Mouse (Mus musculus): ENCODE data around the gene Taf4. TPM values are rescaled to one million over a fixed set of nuclear protein-coding genes. Genes with fewer than 3 reads are reported as not detected.

Gene Taf4
- polyA plus RNA-seq (2012; rRNA removed) = 8.3 and 8.6 TPM in 2 replicates

- WGBS = under 1% methylated on average over 69 of the region's 84 CpGs
- DNase-seq (ENCODE audit: low read depth, low spot score) = no peak
Measured at GRCm38 (mm10) chr2:179976628-179977343, at the start of gene Taf4. Taf4 (minus strand) TSS chr2:179976646.

GRCm38 (mm10) chr2:180025861-180026200 lies 49.4 kb upstream of the Taf4 start:
- 58% methylated on average over 6 of the region's 6 CpGs for WGBS
- DNase-seq (ENCODE audit: low read depth, low spot score) = no peak

DNA sequence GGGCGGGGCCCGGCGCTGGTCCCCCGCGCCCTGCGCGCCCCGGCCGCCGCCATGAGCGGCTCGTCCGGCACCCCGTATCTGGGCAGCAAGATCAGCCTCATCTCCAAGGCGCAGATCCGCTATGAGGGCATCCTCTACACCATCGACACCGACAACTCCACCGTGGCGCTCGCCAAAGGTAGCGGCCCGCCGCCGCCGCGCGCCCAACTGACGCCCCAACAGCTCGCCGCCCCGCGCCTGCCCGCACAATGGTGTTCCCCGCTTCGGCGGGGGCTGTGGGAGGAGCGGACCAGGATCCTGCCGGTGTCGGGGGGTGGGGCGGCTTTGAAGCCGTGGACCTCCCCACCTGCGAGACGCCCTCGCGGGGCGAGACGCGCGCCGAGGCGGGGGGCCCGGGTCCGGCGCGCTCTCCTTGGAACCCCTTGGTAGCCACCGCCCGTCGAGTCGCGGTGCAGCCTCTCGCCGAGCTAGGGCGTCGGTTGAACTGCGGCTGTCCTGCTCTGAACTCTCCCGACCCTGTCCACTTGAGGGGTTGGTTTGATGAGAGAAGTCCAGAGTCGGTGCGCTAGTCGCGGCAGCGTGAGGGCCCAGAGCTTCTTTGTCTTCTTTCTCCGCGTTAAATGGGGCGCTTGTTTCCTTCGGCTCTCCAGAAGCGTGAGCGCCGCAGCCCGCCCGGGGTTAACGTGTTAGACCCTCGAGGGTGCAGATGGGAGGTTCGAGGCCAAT lies 48.9 kb upstream of the Taf4 start:
- no peak for DNase-seq (ENCODE audit: low read depth, low spot score)
- under 1% methylated on average over 84 of the region's 84 CpGs for WGBS

DNA sequence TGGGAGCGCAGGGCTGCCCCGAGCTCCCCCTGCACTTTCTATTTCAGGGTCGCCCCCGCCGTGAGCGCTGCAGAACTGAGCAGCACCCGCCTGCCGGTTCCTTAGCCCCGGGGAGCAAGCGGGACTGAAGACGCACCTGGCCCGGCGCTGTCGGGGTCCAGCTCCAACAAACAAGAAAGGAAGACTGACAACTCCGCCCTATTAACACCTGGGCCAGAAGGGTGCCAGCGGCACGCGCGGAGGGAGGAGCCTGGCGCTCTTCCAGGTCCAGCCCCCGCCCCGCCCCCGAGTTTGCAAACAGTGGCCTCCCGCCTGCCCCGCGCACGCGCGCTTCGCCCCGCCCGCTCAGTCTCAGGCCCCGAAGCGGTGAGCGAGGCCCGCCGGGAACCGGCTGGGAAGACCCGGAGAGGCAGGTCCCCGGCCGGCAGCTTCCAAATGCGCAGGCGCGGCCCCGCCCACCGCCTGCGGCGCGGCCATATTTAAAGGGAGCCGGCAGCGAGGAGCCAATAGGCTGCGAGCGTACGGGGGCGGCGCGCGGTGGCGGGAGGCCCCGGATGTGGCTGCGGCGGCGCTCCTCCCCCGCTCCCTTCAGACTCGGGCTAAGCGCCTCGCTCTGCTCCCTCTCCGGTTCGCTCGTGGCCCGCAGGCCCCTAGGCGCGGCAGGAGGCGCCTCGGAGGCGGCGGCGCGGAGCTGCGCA lies 48.1 kb upstream of the Taf4 start, which contains the start of gene Lsm14b:
Gene Lsm14b, plus strand, starts transcription at position 587 of the 698 bp plus-strand sequence.
- under 1% methylated on average over 70 of the region's 80 CpGs for WGBS
- DNase-seq (ENCODE audit: low read depth, low spot score) = peak; percentile 85

- no peak for DNase-seq (ENCODE audit: low read depth, low spot score)
- WGBS = 54% methylated on average over 6 of the region's 6 CpGs
Measured at GRCm38 (mm10) chr2:180022751-180023150, 46.3 kb upstream of the Taf4 start.

- no peak for DNase-seq (ENCODE audit: low read depth, low spot score)
- WGBS = 67% methylated on average over 8 of the region's 8 CpGs
Measured at GRCm38 (mm10) chr2:180020919-180021318, 44.5 kb upstream of the Taf4 start.

GRCm38 (mm10) chr2:180020091-180020661 lies 43.7 kb upstream of the Taf4 start:
- no peak for DNase-seq (ENCODE audit: low read depth, low spot score)
- 34% methylated on average over 7 of the region's 7 CpGs for WGBS

- DNase-seq (ENCODE audit: low read depth, low spot score) = no peak
- 28% methylated on average over 9 of the region's 9 CpGs for WGBS
Measured at GRCm38 (mm10) chr2:180018573-180018972, 42.1 kb upstream of the Taf4 start.

DNA sequence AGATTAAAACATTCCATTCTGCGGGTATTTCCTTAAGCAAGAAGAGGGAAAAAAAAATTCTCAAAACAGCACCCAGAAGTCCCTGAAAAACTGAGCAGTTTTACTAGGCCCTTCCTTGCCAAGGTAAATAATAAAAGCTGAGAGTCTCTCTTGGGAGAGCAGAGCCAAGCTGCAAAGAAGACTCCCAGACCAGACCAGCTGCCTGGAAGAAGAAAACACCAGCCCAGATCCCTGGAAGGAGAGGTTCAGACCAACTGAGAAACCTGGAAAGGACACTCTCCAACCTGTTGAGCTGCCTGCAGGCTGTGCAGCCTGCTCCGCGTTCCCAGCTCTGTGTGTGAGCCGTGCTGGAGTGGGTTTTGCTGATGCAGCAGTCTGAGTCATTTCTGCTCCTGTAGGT lies 41.2 kb upstream of the Taf4 start:
- no peak for DNase-seq (ENCODE audit: low read depth, low spot score)
- WGBS = 20% methylated on average over 4 of the region's 4 CpGs

GRCm38 (mm10) chr2:180013686-180014085 lies 37.2 kb upstream of the Taf4 start:
- WGBS = 96% methylated on average over 7 of the region's 7 CpGs
- DNase-seq (ENCODE audit: low read depth, low spot score) = no peak

DNA sequence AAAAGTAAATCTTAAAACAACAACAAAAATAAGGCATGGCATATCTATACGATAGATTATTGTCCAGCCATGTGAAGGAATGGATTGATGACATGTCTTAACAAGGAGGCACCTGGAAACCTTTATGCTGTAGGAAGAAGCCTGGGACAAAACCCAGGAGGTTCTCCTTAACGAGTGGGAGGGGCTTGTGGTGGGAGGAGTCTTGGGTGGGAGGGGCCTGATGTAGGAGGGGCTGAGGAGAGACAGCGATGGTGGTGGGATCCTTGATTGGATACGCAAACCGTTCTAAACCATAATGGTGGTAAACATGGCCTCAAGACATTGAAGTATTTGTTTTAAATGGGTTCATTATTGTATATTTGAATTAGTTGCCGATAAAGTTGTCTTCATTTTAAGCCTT lies 34.9 kb upstream of the Taf4 start:
- DNase-seq (ENCODE audit: low read depth, low spot score) = no peak
- WGBS = 85% methylated on average over 6 of the region's 6 CpGs

- no peak for DNase-seq (ENCODE audit: low read depth, low spot score)
Measured at GRCm38 (mm10) chr2:180010686-180011085, 34.2 kb upstream of the Taf4 start.

GRCm38 (mm10) chr2:180006352-180007017 lies 30.0 kb upstream of the Taf4 start:
- 22% methylated on average over 9 of the region's 9 CpGs for WGBS
- no peak for DNase-seq (ENCODE audit: low read depth, low spot score)

More at GRCm38 (mm10) chr2:180010686-180011085, 34.2 kb upstream of the Taf4 start:
- WGBS = 96% methylated on average over 7 of the region's 7 CpGs

DNA sequence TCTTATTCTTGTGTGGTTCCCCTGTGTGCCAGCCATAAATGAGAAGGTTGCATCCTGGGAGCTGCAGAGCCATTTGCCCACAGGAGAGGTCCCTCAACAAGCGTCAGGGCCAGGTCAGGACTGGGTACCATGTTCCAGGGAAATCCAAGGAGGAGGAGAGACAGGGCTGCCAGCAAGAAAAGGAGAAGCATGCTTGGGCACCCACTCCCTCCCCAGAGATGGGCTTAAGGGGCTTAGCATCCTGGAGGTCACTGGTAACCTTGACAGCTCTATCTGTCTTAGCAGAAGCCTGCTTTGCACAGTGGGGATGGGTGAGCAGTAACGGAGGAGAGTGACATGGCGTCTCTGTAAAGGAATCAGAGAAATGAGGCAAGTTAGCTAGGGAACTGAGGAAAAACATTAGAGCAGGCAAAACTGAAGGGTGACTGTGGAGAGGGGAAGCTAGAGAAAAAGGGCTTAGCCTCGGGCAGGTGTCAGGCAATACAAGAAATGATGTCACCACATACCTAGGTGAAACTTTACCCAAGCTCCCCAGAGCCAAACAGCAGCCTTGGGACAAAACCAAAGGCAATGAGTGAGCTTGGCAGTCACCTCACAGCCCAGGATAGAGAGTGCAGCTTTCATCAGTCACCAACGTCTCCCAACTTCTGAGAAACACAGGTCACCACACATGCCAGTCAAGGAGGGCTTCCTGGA lies 29.4 kb upstream of the Taf4 start:
- no peak for DNase-seq (ENCODE audit: low read depth, low spot score)
- WGBS = 54% methylated on average over 5 of the region's 5 CpGs

GRCm38 (mm10) chr2:180001635-180002034 lies 25.2 kb upstream of the Taf4 start:
- 58% methylated on average over 9 of the region's 9 CpGs for WGBS
- DNase-seq (ENCODE audit: low read depth, low spot score) = no peak

DNA sequence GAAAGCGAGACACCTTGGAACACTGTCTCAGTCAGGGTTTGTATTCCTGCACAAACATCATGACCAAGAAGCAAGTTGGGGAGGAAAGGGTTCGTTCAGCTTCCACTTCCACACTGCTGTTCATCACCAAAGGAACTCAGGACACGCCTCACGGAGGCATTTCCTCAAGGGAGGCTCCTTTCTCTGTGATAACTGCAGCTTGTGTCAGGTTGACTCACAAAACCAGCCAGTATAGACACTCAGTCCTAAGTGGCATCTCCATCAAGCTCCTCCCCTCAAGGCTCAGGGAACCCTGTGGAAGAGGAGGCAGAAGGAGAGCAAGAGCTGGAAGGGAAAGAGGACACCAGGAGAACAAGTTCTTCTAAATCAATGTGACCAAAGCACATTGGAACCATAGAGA lies 22.0 kb upstream of the Taf4 start:
- no peak for DNase-seq (ENCODE audit: low read depth, low spot score)
- WGBS = 39% methylated on average over 4 of the region's 4 CpGs

- 93% methylated on average over 5 of the region's 5 CpGs for WGBS
- no peak for DNase-seq (ENCODE audit: low read depth, low spot score)
Measured at GRCm38 (mm10) chr2:179993071-179993470, 16.6 kb upstream of the Taf4 start.

- 50% methylated on average over 1 of the region's 1 CpGs for WGBS
- DNase-seq (ENCODE audit: low read depth, low spot score) = no peak
Measured at GRCm38 (mm10) chr2:179989098-179989497, 12.7 kb upstream of the Taf4 start.

DNA sequence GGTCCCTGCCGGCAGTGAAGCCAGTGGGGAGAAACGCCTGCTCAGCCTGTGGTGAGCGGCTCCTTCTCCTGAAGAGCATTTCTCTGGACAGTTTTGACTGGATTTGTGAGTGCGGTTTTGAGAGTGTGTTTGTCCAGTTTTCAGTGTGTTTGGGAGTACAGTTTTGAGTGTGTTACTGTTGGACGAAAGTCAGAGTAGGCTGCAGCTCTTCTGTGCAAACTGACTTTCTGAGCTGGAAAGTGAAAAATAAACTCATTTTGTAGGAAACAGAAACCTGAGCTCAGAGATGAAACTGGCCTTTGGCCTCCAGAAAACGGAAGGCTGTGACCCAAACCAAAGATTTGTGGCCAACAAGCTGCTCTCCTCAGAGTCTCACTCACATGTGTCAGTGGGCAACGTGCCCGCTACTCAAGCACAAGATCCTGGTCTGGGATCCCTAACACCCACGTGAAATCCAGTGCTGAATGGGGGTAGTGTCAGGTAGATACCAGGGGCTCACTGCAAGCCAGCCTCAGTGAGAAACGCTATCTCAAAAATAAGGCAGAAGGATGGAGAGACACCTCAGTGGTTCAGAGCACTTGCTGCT lies 10.1 kb upstream of the Taf4 start:
- WGBS = 75% methylated on average over 10 of the region's 10 CpGs
- DNase-seq (ENCODE audit: low read depth, low spot score) = no peak
